Mouse (Mus musculus): ENCODE results near the gene Phip. TPM values are rescaled to one million over a fixed set of nuclear protein-coding genes. Genes with fewer than 3 reads are reported as not detected.

Phip gene
- polyA plus RNA-seq, 1 experiment from 2014 or later, result 108 TPM

DNA sequence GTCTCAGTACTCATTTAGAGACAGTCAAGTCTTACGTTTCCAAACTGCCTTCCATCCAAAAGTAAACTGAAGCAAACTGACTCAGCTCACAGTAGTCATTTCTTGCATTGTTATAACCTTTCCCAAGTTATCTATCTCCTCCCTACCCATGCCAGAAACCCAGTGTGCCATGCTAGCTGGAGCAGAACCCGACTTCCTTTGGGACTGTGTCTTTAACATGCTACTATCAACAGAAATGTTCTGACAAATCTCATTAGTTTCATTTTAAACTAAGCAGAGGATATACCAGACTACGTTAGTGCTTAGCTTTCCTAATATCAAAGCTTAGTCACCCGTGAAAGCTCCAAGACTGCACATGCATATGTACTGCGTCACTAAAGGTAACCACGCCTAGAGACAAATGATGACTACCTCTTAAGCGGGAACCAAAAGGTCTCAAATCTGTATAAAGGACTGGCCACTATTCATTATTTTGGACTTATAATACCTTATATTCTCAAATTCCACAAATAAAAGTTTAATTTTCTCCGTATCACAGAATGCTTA lies 8.2 kb downstream of the Phip start:
- no peaks in the 10 kb centered on the region for H3K9me3 ChIP-seq
- no peak overlapping the region for H3K4me2 ChIP-seq
- 72% methylated on average over 8 of the region's 8 CpGs for WGBS
- no peaks in the 10 kb centered on the region for H3K36me3 ChIP-seq (replicated peaks)
- H3K27ac ChIP-seq, result no peak overlapping the region
- no peak overlapping the region for H3K4me3 ChIP-seq
- no peaks in the 10 kb centered on the region for H3K27me3 ChIP-seq (replicated peaks)
- ATAC-seq (replicated peaks), result no peak
- no peak overlapping the region for H3K9ac ChIP-seq
- H3K4me1 ChIP-seq, result peaks cover 15% of the 10 kb centered on the region

DNA sequence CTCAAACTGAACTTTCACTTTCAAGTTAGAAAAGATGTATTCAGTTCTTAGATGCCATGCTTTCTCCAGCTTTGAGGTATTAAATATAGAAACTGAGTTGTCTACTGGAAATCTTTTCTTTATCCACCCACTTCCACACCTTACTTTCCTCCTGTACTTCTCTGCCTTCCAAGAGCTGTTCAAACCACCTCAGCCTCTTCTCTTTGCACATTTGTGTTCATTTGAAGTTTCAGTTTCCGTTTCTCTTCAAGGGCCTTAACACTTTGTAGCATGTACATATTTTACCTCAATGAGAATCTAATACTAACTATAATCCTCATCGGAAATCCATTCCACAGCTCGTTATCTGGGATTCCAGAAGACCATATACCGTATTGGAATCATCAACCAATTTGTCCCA lies 11.3 kb downstream of the Phip start:
- ATAC-seq (replicated peaks), result no peak
- H3K4me2 ChIP-seq, result no peak overlapping the region
- H3K4me1 ChIP-seq, result peaks cover 6% of the 10 kb centered on the region; the same call in 1 of the 2 replicates
- H3K36me3 ChIP-seq (replicated peaks), result no peaks in the 10 kb centered on the region; the same call in 1 of the 2 replicates
- no peaks in the 10 kb centered on the region for H3K9me3 ChIP-seq
- no peaks in the 10 kb centered on the region for H3K27me3 ChIP-seq (replicated peaks)
- H3K9ac ChIP-seq, result no peak overlapping the region
- 80% methylated on average over 4 of the region's 4 CpGs for WGBS
- no peak overlapping the region for H3K27ac ChIP-seq
- no peak overlapping the region for H3K4me3 ChIP-seq

DNA sequence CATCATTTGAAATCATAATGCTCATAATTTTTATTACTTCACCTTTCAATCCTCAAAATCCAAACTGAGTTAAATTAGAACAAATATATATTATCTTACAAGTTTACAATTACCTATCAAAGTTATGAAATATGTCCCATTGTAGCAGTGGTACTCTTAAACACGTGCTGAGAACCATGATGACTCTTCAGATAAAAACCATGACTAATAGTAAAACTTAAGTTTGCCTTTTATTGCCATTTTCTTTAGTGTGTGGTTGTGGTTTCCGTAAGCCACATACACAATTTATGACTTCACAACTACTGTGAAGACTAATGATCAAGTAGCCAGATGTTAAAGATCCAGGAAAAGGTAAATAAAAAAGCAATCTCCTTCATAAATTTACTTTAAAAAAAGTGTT lies 14.0 kb downstream of the Phip start:
- Histone ChIP-seq H3K9ac (no peak overlapping the region), H3K27ac (no peak overlapping the region), H3K9me3 (no peaks in the 10 kb centered on the region), H3K27me3 (replicated peaks) (no peaks in the 10 kb centered on the region), H3K4me3 (no peak overlapping the region), H3K4me1 (no peaks in the 10 kb centered on the region), H3K36me3 (replicated peaks) (peaks cover 6% of the 10 kb centered on the region; the same call in 1 of the 2 replicates), H3K4me2 (no peak overlapping the region)
- WGBS, result 87% methylated on average over 2 of the region's 2 CpGs
- ATAC-seq (replicated peaks), result no peak

DNA sequence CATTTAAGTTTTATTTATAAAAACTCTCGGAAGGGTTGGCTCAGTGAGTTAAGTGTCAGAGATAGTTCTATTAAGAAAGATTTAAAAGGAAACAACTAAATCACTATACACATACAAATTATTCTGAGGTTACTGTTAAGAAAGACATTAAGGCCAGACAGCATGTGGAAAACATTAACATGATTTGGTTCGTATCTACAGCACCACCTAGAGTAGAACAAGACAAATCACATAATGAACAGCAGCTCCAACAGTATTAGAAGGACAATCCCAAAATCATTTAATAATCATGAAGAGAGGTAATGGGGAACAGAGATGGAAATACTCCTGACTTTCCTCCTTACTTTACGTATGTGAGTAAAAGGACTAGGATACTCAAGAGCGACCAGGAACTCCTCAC lies 20.0 kb downstream of the Phip start:
- Histone ChIP-seq H3K36me3 (replicated peaks) (peaks cover 11% of the 10 kb centered on the region), H3K27ac (no peak overlapping the region), H3K9ac (no peak overlapping the region), H3K4me3 (no peak overlapping the region), H3K9me3 (no peaks in the 10 kb centered on the region), H3K27me3 (replicated peaks) (no peaks in the 10 kb centered on the region), H3K4me1 (no peaks in the 10 kb centered on the region), H3K4me2 (no peak overlapping the region)
- WGBS, result 77% methylated on average over 4 of the region's 4 CpGs
- no peak for ATAC-seq (replicated peaks)

DNA sequence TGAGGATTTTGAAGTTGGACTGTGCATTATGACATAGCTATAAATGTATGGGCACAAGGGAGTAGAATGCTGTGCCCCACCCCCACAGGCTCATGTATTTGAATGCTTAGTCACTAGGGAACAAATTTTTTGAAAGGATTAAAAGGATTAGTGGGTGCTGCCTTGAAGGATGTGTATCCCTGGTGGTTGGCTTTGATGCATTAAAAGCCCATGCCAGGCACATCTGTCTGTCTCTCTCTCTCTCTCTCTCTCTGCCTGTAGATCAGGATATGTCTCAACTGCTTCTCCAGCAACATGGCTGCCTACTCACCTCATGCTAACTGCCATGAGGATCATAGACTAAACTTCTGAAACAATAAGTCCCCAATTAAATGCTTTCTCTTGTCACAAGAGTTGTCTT lies 23.0 kb downstream of the Phip start:
- ATAC-seq (replicated peaks), result no peak
- no peak overlapping the region for H3K27ac ChIP-seq
- no peak overlapping the region for H3K4me3 ChIP-seq
- H3K4me1 ChIP-seq, result no peaks in the 10 kb centered on the region
- H3K36me3 ChIP-seq (replicated peaks), result peaks cover 11% of the 10 kb centered on the region
- no peak overlapping the region for H3K4me2 ChIP-seq
- H3K9ac ChIP-seq, result no peak overlapping the region
- no peaks in the 10 kb centered on the region for H3K27me3 ChIP-seq (replicated peaks)
- H3K9me3 ChIP-seq, result no peaks in the 10 kb centered on the region

DNA sequence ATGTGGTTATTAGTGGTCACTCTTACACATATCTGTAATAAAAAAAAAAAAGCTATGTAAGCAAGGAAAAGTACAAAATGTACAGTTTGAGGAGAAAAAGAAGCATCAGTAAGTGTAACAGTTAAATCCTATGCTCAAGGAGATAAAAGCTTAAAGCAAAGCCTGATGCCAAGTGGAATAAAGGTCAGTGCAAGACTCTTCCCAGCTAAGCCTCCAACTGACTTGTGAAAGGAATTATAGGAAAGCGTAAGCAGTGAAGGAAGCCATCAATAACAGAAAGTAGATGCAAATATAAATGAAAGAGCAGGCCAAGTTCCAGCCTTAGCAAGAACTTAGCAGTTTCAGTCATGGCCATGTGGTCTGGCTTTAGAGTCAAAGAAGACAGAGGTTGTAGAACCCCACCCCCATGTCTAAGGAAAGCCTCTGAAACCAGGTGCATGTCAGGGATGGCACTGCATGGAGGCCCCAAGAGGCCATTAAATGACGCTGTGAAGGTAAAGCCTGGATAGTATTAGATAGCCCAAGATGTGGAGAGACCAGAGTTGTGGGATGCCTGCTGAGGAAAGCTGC lies 23.8 kb downstream of the Phip start:
- Histone ChIP-seq H3K27me3 (replicated peaks) (no peaks in the 10 kb centered on the region), H3K9ac (no peak overlapping the region), H3K4me3 (no peak overlapping the region), H3K9me3 (no peaks in the 10 kb centered on the region), H3K27ac (no peak overlapping the region), H3K4me2 (no peak overlapping the region), H3K4me1 (no peaks in the 10 kb centered on the region), H3K36me3 (replicated peaks) (peaks cover 5% of the 10 kb centered on the region)
- 86% methylated on average over 2 of the region's 2 CpGs for WGBS
- no peak for ATAC-seq (replicated peaks)

DNA sequence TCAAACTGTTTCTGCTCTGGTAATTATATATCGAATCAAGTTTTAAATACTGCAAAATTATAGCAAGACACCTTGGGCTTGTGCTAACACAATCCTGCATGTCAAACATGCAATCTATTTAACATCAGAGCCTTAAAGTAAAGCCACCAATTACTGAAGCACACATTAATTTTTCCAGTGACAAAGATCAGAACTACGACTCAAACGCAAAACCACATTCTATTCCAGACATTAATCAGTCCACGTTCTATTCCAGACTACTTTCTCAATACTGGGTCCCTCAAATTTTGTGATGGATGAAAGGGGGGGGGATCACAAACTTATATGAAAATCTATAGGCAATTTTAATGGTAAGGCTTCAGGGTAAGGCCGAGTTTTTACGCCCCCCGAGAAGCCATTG lies 68.1 kb downstream of the Phip start:
- Histone ChIP-seq H3K27ac (no peak overlapping the region), H3K9ac (no peak overlapping the region), H3K9me3 (no peaks in the 10 kb centered on the region), H3K36me3 (replicated peaks) (peaks cover 29% of the 10 kb centered on the region), H3K4me1 (no peaks in the 10 kb centered on the region), H3K4me3 (no peak overlapping the region), H3K27me3 (replicated peaks) (no peaks in the 10 kb centered on the region), H3K4me2 (no peak overlapping the region)
- 96% methylated on average over 7 of the region's 7 CpGs for WGBS
- ATAC-seq (replicated peaks), result no peak

DNA sequence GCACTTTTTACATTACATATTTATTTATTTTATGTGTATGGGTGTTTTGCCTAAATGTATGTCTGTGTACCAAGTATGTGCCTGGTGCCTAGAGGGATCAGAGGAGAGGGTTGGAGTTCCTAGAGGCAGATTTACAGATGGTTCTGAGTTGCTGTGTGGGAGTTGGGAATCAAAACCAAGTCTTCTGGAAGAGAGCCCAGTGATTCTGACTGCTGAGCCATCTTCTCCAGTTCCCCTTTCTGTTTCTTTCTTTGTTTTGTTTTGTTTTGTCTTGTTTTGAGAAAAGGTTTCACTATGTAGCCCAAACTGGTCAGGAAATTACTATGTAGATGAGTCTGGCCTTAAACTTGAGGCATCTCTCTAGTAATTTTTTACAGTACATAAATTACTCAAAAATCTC lies 86.7 kb downstream of the Phip start:
- peaks cover 31% of the 10 kb centered on the region for H3K36me3 ChIP-seq (replicated peaks)

DNA sequence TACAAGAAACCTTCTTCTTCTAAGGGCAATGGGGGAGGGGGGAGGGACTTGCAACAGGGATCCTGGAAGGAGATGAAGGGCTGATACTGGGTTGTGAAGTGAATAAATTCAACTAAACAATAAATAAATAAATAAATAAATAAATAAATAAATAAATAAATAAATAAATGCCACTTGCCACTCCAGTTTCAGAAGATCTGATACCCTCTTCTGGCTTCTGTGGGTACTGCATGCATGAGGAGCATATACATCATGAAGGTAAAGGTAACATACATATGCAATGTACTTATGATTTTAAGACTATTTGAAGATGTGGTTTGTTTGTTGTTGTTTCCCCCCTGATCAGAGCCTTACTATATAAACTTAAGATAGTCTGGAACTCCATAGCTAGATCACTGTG lies 91.1 kb downstream of the Phip start:
- Histone ChIP-seq H3K4me3 (no peak overlapping the region), H3K27me3 (replicated peaks) (no peaks in the 10 kb centered on the region), H3K9me3 (no peaks in the 10 kb centered on the region), H3K4me2 (no peak overlapping the region), H3K36me3 (replicated peaks) (peaks cover 41% of the 10 kb centered on the region), H3K4me1 (no peaks in the 10 kb centered on the region), H3K9ac (no peak overlapping the region), H3K27ac (no peak overlapping the region)
- no peak for ATAC-seq (replicated peaks)

More for the DNA sequence above, 86.7 kb downstream of the Phip start:
- no peak for ATAC-seq (replicated peaks)
- H3K27me3 ChIP-seq (replicated peaks), result no peaks in the 10 kb centered on the region
- no peak overlapping the region for H3K4me3 ChIP-seq
- no peak overlapping the region for H3K9ac ChIP-seq
- H3K4me1 ChIP-seq, result no peaks in the 10 kb centered on the region
- no peak overlapping the region for H3K4me2 ChIP-seq
- no peaks in the 10 kb centered on the region for H3K9me3 ChIP-seq
- H3K27ac ChIP-seq, result no peak overlapping the region

DNA sequence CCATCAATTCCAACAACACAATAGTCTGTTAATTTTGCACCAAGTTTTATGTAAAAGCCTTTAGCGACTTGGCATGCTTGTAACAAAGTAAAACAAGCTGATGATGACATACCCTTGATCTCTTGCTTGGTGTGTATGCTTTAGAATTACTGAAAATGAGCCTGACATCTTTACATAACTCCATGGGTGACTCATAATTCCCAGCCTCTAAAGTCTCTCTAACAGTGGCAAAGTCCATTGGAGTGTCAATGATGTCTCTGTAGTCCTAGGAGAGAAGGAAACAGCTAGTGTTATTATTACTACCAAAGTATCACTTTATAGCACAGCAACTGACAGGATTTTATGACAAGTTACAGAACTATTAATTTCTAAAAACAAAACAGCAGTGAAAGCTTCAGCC lies 98.2 kb downstream of the Phip start:
- Histone ChIP-seq H3K36me3 (replicated peaks) (peaks cover 42% of the 10 kb centered on the region), H3K27me3 (replicated peaks) (no peaks in the 10 kb centered on the region), H3K4me2 (no peak overlapping the region), H3K27ac (no peak overlapping the region), H3K9me3 (no peaks in the 10 kb centered on the region), H3K4me3 (no peak overlapping the region), H3K4me1 (no peaks in the 10 kb centered on the region), H3K9ac (no peak overlapping the region)
- 94% methylated on average over 1 of the region's 1 CpGs for WGBS
- ATAC-seq (replicated peaks), result no peak

DNA sequence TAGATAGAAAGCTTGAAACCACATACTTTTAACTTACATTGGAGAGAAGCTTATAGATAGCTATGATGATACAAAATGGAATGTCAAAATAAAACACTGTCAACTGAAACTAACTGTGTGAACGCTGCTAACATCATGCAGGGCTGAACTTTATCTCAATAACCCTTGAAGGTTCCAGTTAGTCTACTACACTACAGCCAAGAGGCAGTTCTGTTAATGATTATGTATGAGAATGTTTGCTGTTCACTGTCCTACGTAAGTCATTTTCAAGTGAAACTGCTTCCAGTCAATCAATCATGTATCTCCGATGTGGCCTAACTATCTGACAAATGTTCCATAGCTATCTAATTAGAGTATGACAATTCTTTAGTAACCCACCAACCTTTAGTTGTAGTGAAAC lies 107.6 kb downstream of the Phip start:
- H3K4me2 ChIP-seq, result no peak overlapping the region
- H3K4me3 ChIP-seq, result no peak overlapping the region
- H3K9ac ChIP-seq, result no peak overlapping the region
- no peaks in the 10 kb centered on the region for H3K4me1 ChIP-seq
- no peak overlapping the region for H3K27ac ChIP-seq
- no peaks in the 10 kb centered on the region for H3K9me3 ChIP-seq
- H3K27me3 ChIP-seq (replicated peaks), result no peaks in the 10 kb centered on the region
- ATAC-seq (replicated peaks), result no peak
- H3K36me3 ChIP-seq (replicated peaks), result peaks cover 12% of the 10 kb centered on the region
- 84% methylated on average over 3 of the region's 3 CpGs for WGBS

DNA sequence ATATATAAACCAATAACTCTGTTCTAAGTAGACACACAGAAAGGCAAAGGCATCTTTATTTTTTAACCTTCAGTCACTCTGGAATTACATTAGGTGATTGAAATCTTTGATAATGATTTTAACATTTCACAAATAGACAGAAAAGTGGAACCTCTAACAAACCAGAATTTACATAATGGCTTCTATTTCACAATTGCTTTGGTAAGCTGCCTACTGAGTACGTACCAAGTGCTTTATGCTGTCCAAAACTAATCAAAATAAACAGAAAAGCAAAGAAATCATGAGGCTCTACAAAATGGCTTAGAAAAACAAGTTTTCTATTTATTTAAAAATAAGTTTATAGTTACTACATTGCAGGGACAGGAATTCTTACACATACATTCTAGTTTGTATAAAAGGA lies 109.2 kb downstream of the Phip start:
- Histone ChIP-seq H3K4me2 (no peak overlapping the region), H3K9me3 (no peaks in the 10 kb centered on the region), H3K4me1 (no peaks in the 10 kb centered on the region), H3K27me3 (replicated peaks) (no peaks in the 10 kb centered on the region), H3K4me3 (no peak overlapping the region), H3K36me3 (replicated peaks) (peaks cover 6% of the 10 kb centered on the region), H3K27ac (no peak overlapping the region), H3K9ac (no peak overlapping the region)
- WGBS, result 87% methylated on average over 1 of the region's 1 CpGs
- ATAC-seq (replicated peaks), result no peak

DNA sequence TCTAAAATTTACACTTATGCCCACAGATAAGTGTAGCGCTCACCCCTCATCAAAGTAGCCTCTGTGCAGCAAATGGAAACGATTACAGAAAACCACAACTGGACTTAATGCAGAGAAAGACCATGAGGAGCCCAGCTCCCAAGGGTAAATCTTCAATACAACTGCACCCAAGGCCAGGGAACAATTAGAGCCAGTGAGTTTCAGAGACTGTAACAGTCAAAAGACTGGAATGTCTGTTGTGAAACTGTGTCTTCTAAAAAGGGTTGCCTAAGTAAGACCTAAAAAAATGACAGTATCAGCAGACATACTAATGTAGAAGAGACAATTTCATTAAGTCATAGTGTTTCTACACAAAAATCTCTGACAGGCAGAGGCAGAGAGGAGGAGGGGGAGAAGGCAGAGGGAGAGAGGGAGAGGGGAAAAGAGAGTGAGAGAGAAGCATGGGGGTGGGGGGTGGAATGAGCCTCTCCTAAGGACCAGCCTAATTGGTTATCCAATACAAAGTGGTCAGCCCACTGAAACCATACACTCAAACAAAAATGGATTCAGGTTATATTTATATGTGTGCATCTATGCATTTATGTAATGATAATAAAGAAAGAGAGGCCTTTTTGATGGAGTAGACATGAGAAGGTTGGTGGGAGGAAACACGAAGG lies 113.4 kb downstream of the Phip start:
- no peaks in the 10 kb centered on the region for H3K36me3 ChIP-seq (replicated peaks)
- H3K4me3 ChIP-seq, result no peak overlapping the region
- no peaks in the 10 kb centered on the region for H3K9me3 ChIP-seq
- 85% methylated on average over 3 of the region's 3 CpGs for WGBS
- ATAC-seq (replicated peaks), result no peak
- H3K9ac ChIP-seq, result no peak overlapping the region
- no peak overlapping the region for H3K27ac ChIP-seq
- H3K4me2 ChIP-seq, result no peak overlapping the region
- H3K27me3 ChIP-seq (replicated peaks), result no peaks in the 10 kb centered on the region
- H3K4me1 ChIP-seq, result no peaks in the 10 kb centered on the region
